Mouse (Mus musculus) G1E (cell line): Measurements from ENCODE around the gene Zbtb8b. TPM values are rescaled to one million over a fixed set of nuclear protein-coding genes. Genes with fewer than 3 reads are reported as not detected.
"Not testable (repeated sequence)": the region's sequence is repeated elsewhere in the genome, so short reads cannot be mapped to it uniquely, and the experiment has no call there.

ENCODE experiments used
- ATAC-seq: 2 replicates; pipeline ENCODE4 v1.8.0; 2016; ENCODE audit warnings: mild to moderate bottlenecking; ENCODE audit not compliant: insufficient number of reproducible peaks, poor library complexity, low FRiP score, severe bottlenecking; ENCODE audit errors: extremely low read depth
- DNase-seq: peaks from one replicate; pipeline ENCODE4 v3.0.0; 2012; ENCODE audit warnings: low spot score
- H3K27me3 ChIP-seq: 2 replicates; pipeline ENCODE4 v1.6.1; 2012; ENCODE audit warnings: mild to moderate bottlenecking, low read length, inconsistent platforms; ENCODE audit not compliant: insufficient read depth
- H3K36me3 ChIP-seq: replicated peaks from 2 replicates; pipeline ENCODE3; 2012; ENCODE audit warnings: mild to moderate bottlenecking, inconsistent platforms
- H3K4me1 ChIP-seq: 2 replicates; pipeline ENCODE4 v1.6.1; 2012; ENCODE audit warnings: low read depth, low read length, inconsistent platforms, mixed read lengths; ENCODE audit not compliant: insufficient read depth
- H3K4me3 ChIP-seq: 2 replicates; pipeline ENCODE4 v1.5.1; 2012; ENCODE audit warnings: low read depth, mild to moderate bottlenecking, inconsistent platforms, low read length, moderate library complexity, mixed read lengths
- H3K9me3 ChIP-seq: replicated peaks from 2 replicates; pipeline ENCODE4 v1.6.1; 2012; ENCODE audit warnings: inconsistent platforms
- CTCF ChIP-seq: IDR thresholded peaks from 2 replicates; pipeline ENCODE4 v1.5.1; 2012; ENCODE audit warnings: low read depth, low read length, inconsistent platforms, mixed read lengths
- GATA1 ChIP-seq: IDR thresholded peaks from 2 replicates; pipeline ENCODE4 v1.6.1; 2012; ENCODE audit warnings: borderline replicate concordance, low read length, inconsistent platforms, mixed read lengths
- GATA2 ChIP-seq: IDR thresholded peaks from 2 replicates; pipeline ENCODE4 v1.6.1; 2012; ENCODE audit warnings: low read depth, low read length, inconsistent platforms, borderline replicate concordance
- POLR2AphosphoS5 ChIP-seq: IDR thresholded peaks from 2 replicates; pipeline ENCODE4 v1.6.1; 2012; ENCODE audit warnings: low read depth, low read length, inconsistent platforms; ENCODE audit not compliant: insufficient replicate concordance
- TAL1 ChIP-seq: conservative IDR thresholded peaks from 2 replicates; pipeline ENCODE4 v1.6.1; 2012; ENCODE audit warnings: low read depth, low read length, inconsistent platforms, mixed read lengths
- polyA plus RNA-seq: library from polyadenylated mRNA; stranded (reverse); fragments of >175 nt; gene quantifications from 2 replicates; pipeline ENCODE4 v1.2.3, GENCODE M21; 2012
- total RNA-seq, 2 experiments: library from RNA; stranded (forward) in 1 of 2; stranded (reverse) in 1 of 2; fragments of 200-1000 nt in 1 of 2; fragments of >200 nt in 1 of 2; fragmentation: Nextera tagmentation in 1 of 2; gene quantifications; 2 replicates each; pipeline ENCODE4 v1.2.3; 2014 to 2017

Gene Zbtb8b
- total and polyA plus RNA-seq, 3 experiments, result 0.16 TPM; not detected in 2

GRCm38 (mm10) chr4:129462118-129462517 lies 21.5 kb upstream of the Zbtb8b start:
- DNase-seq, result no peak
- no peak for TF ChIP-seq CTCF
- no peak for TF ChIP-seq POLR2AphosphoS5
- no peak for TF ChIP-seq TAL1
- no peak for TF ChIP-seq GATA2
- no peak for TF ChIP-seq GATA1
- no peak for ATAC-seq
- Histone ChIP-seq H3K36me3 (peaks cover 43% of the 10 kb centered on the region), H3K27me3 (no peaks in the 10 kb centered on the region), H3K4me3 (peak overlapping the region; percentile 99), H3K9me3 (no peaks in the 10 kb centered on the region), H3K4me1 (peaks cover 35% of the 10 kb centered on the region)

- H3K27me3 ChIP-seq, result no peaks in the 10 kb centered on the region
- peak; percentile 98 for DNase-seq
- H3K36me3 ChIP-seq, result peaks cover 36% of the 10 kb centered on the region
- peak; percentile 98 for ATAC-seq
- H3K4me1 ChIP-seq, result peaks cover 35% of the 10 kb centered on the region
- H3K4me3 ChIP-seq, result peak within 1 kb of the TSS; percentile 99
- H3K9me3 ChIP-seq, result no peaks in the 10 kb centered on the region
- no peak for TF ChIP-seq POLR2AphosphoS5
- no peak for TF ChIP-seq CTCF
Measured at GRCm38 (mm10) chr4:129461183-129461960, 20.7 kb upstream of the Zbtb8b start, which contains the start of gene Bsdc1. TSS of gene Bsdc1 (plus strand) at chr4:129461581.

GRCm38 (mm10) chr4:129460827-129461182 lies 20.2 kb upstream of the Zbtb8b start:
- H3K4me1 ChIP-seq, result peaks cover 35% of the 10 kb centered on the region
- peak overlapping the region; percentile 99 for H3K4me3 ChIP-seq
- H3K36me3 ChIP-seq, result peaks cover 30% of the 10 kb centered on the region
- no peak for ATAC-seq
- TF ChIP-seq TAL1 (no peak), POLR2AphosphoS5 (no peak), GATA1 (no peak), CTCF (no peak), GATA2 (no peak)
- peak; percentile 42 for DNase-seq
- H3K27me3 ChIP-seq, result no peaks in the 10 kb centered on the region
- no peaks in the 10 kb centered on the region for H3K9me3 ChIP-seq

- no peak overlapping the region for H3K4me3 ChIP-seq
- H3K9me3 ChIP-seq, result no peaks in the 10 kb centered on the region
- DNase-seq (no peak), ATAC-seq (no peak)
- H3K4me1 ChIP-seq, result peaks cover 39% of the 10 kb centered on the region
- no peak for TF ChIP-seq TAL1
- no peak for TF ChIP-seq GATA2
- no peak for TF ChIP-seq CTCF
- no peak for TF ChIP-seq GATA1
- no peak for TF ChIP-seq POLR2AphosphoS5
- H3K36me3 ChIP-seq, result peaks cover 19% of the 10 kb centered on the region
- H3K27me3 ChIP-seq, result no peaks in the 10 kb centered on the region
Measured at GRCm38 (mm10) chr4:129459726-129460125, 19.1 kb upstream of the Zbtb8b start.

- H3K36me3 ChIP-seq, DNase-seq, H3K9me3 ChIP-seq, ATAC-seq, H3K27me3 ChIP-seq, H3K4me3 ChIP-seq: not testable (repeated sequence)
- H3K4me1 ChIP-seq, result peaks cover 17% of the 10 kb centered on the region
Measured at GRCm38 (mm10) chr4:129457311-129457710, 16.7 kb upstream of the Zbtb8b start.

- no peak for DNase-seq
- H3K36me3 ChIP-seq, result no peaks in the 10 kb centered on the region
- no peak overlapping the region for H3K4me3 ChIP-seq
- H3K9me3 ChIP-seq, result no peaks in the 10 kb centered on the region
- no peak for TF ChIP-seq GATA1
- TF ChIP-seq GATA2, result no peak
- TF ChIP-seq POLR2AphosphoS5, result no peak
- no peak for TF ChIP-seq TAL1
- no peak for TF ChIP-seq CTCF
- H3K27me3 ChIP-seq, result peaks cover 3% of the 10 kb centered on the region
- H3K4me1 ChIP-seq, result peaks cover 12% of the 10 kb centered on the region
- no peak for ATAC-seq
Measured at GRCm38 (mm10) chr4:129456126-129456525, 15.5 kb upstream of the Zbtb8b start.

GRCm38 (mm10) chr4:129455265-129455664 lies 14.6 kb upstream of the Zbtb8b start:
- H3K9me3 ChIP-seq, result no peaks in the 10 kb centered on the region
- DNase-seq (peak; percentile 64), ATAC-seq (peak; percentile 40; the same call in 1 of the 2 replicates)
- peak; percentile 86 for TF ChIP-seq CTCF
- TF ChIP-seq GATA2, result no peak
- no peak overlapping the region for H3K4me3 ChIP-seq
- H3K36me3 ChIP-seq, result no peaks in the 10 kb centered on the region
- H3K4me1 ChIP-seq, result peaks cover 8% of the 10 kb centered on the region
- peaks cover 3% of the 10 kb centered on the region for H3K27me3 ChIP-seq
